Mouse (Mus musculus) midbrain, embryonic 16.5 days (tissue): Measurements from ENCODE around the gene E2f2. TPM values are rescaled to one million over a fixed set of nuclear protein-coding genes. Genes with fewer than 3 reads are reported as not detected.

Experiments
- ATAC-seq: fragments of 200-750 bp; cut with Nextera tagmentation; 2 replicates; pipeline ENCODE4 v1.8.0; 2017; ENCODE audit warnings: moderate TSS enrichment
- H3K27ac ChIP-seq: fragments of 300-500 bp; sonication (generic); 2 replicates; pipeline ENCODE4 v1.5.1; 2014; ENCODE audit warnings: mild to moderate bottlenecking, low read length, mixed read lengths
- H3K27me3 ChIP-seq: fragments of 300-500 bp; sonication (generic); 2 replicates; pipeline ENCODE4 v1.6.1; 2014; ENCODE audit warnings: low read depth, low read length, mixed read lengths; ENCODE audit not compliant: control insufficient read depth, insufficient read depth
- H3K36me3 ChIP-seq: fragments of 300-500 bp; sonication (generic); 2 replicates; pipeline ENCODE4 v1.6.1; 2014; ENCODE audit warnings: mild to moderate bottlenecking, low read length, moderate library complexity, mixed read lengths; ENCODE audit not compliant: control insufficient read depth, insufficient read depth
- H3K4me1 ChIP-seq: fragments of 300-500 bp; sonication (generic); 2 replicates; pipeline ENCODE4 v1.6.1; 2014; ENCODE audit warnings: mild to moderate bottlenecking, low read length, mixed read lengths; ENCODE audit not compliant: control insufficient read depth, insufficient read depth
- H3K4me2 ChIP-seq: fragments of 300-500 bp; sonication (generic); 2 replicates; pipeline ENCODE4 v1.6.1; 2014; ENCODE audit warnings: mild to moderate bottlenecking, low read length, mixed read lengths
- H3K4me3 ChIP-seq: fragments of 300-500 bp; sonication (generic); 2 replicates; pipeline ENCODE4 v1.5.1; 2014; ENCODE audit warnings: low read depth, mild to moderate bottlenecking, low read length, moderate library complexity, mixed read lengths
- H3K9ac ChIP-seq: fragments of 300-500 bp; sonication (generic); 2 replicates; pipeline ENCODE4 v1.6.1; 2014; ENCODE audit warnings: low read depth, low read length, mixed read lengths
- H3K9me3 ChIP-seq: fragments of 300-500 bp; sonication (generic); replicated peaks from 2 replicates; pipeline ENCODE4 v1.6.1; 2014; ENCODE audit warnings: mild to moderate bottlenecking, low read length, mixed read lengths; ENCODE audit not compliant: control insufficient read depth, poor library complexity, severe bottlenecking
- WGBS: fragments of 180-500 bp; shearing (Covaris S2); extraction: QIAGEN DNeasy Blood & Tissue Kit; methylation state at CpG from one replicate; pipeline ENCODE4 v1.1.7; 2014; 5-methylcytosine and 5-hydroxymethylcytosine counted together
- polyA plus RNA-seq: library from polyadenylated mRNA; unstranded; fragments of >200 nt; fragmentation: Nextera tagmentation; extraction: Ambion mirVana; gene quantifications from 2 replicates; pipeline ENCODE4 v1.2.1, GENCODE M21; 2015

The E2f2 gene
- polyA plus RNA-seq, 1 experiment from 2014 or later = 1.6 TPM

GRCm38 (mm10) chr4:136217063-136217462 lies 44.9 kb downstream of the E2f2 start:
- Histone ChIP-seq H3K27me3 (peaks cover 3% of the 10 kb centered on the region; the same call in 1 of the 2 replicates), H3K9me3 (no peaks in the 10 kb centered on the region), H3K4me3 (no peak overlapping the region), H3K9ac (no peak overlapping the region), H3K36me3 (no peaks in the 10 kb centered on the region), H3K27ac (no peak overlapping the region), H3K4me1 (peaks cover 5% of the 10 kb centered on the region; the same call in 1 of the 2 replicates), H3K4me2 (no peak overlapping the region)
- 68% methylated on average over 10 of the region's 10 CpGs for WGBS
- no peak for ATAC-seq

DNA sequence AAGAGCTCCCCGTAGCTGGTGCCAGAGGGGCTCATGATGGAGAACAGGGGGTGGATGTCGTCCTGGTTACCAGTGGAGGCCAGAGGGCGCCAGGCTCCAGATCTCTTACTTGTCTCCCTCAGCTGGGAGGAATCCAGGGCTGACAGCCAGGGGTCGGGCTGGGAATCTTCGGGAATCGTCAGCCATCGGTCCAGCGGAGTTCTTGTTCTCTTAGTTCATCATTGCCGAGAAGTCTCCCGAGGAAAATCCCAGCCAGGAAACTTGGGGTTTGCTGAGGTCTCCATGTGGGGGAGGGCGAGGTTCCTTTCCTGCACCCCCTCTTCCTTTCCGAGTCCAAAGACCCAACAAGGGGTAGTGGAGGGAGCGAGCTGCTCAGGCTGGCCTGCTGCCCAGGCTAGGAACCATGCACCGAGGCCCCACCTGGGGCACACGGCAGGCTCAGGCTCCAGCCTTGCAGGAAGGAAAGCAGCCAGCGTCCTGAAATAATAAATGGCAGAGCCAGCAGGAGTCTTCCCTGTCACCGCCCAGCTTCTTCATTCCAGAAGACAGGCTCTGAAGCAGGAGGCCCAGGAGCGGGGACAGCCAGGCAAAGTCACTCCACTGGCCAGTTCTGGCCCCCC lies 46.5 kb downstream of the E2f2 start:
- Histone ChIP-seq H3K9me3 (no peaks in the 10 kb centered on the region), H3K27me3 (peaks cover 3% of the 10 kb centered on the region; the same call in 1 of the 2 replicates), H3K4me2 (peak overlapping the region; percentile 10; the same call in 1 of the 2 replicates), H3K9ac (peak overlapping the region; percentile 28), H3K4me3 (no peak overlapping the region), H3K4me1 (peaks cover 11% of the 10 kb centered on the region), H3K27ac (peak overlapping the region; percentile 50), H3K36me3 (no peaks in the 10 kb centered on the region)
- peak; percentile 32; the same call in 1 of the 2 replicates for ATAC-seq
- 9% methylated on average over 18 of the region's 18 CpGs for WGBS

- H3K27me3 ChIP-seq = peaks cover 3% of the 10 kb centered on the region; the same call in 1 of the 2 replicates
- no peak overlapping the region for H3K9ac ChIP-seq
- H3K4me3 ChIP-seq = no peak overlapping the region
- whole genome bisulfite sequencing = 14% methylated on average over 16 of the region's 17 CpGs
- H3K4me2 ChIP-seq = no peak overlapping the region
- no peaks in the 10 kb centered on the region for H3K36me3 ChIP-seq
- no peak overlapping the region for H3K27ac ChIP-seq
- H3K4me1 ChIP-seq = peaks cover 17% of the 10 kb centered on the region
- no peak for ATAC-seq
- no peaks in the 10 kb centered on the region for H3K9me3 ChIP-seq
Measured at GRCm38 (mm10) chr4:136220133-136220775, 48.1 kb downstream of the E2f2 start.

GRCm38 (mm10) chr4:136223549-136224239 lies 51.5 kb downstream of the E2f2 start:
- peaks cover 12% of the 10 kb centered on the region for H3K4me1 ChIP-seq
- H3K9ac ChIP-seq = 0 out of 2 replicates have a peak overlapping the region, but pooled peaks have one; percentile 25

DNA sequence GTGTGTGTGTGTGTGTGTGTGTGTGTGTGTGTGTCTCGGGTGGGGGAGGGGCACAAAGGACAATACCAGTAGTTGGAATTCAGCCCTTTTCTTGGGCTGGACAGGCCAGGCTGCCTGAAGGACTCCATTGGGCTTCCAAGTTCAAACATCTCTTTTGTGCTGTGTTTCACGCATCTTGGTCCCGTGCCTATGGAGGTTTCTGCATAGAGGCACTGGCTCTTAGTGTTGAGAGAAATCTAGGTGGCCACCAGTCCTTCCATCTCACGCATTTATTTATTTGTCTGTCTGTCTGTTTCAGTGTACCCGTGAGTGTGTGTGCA lies 52.0 kb downstream of the E2f2 start:
- Histone ChIP-seq H3K9ac (0 out of 2 replicates have a peak overlapping the region, but pooled peaks have one; percentile 25), H3K4me3 (no peak overlapping the region), H3K27ac (peak overlapping the region; percentile 75), H3K27me3 (peaks cover 3% of the 10 kb centered on the region; the same call in 1 of the 2 replicates), H3K4me2 (no peak overlapping the region), H3K9me3 (no peaks in the 10 kb centered on the region), H3K4me1 (peaks cover 12% of the 10 kb centered on the region), H3K36me3 (no peaks in the 10 kb centered on the region)
- 47% methylated on average over 4 of the region's 5 CpGs for WGBS
- ATAC-seq = no peak; the same call in 1 of the 2 replicates

More at GRCm38 (mm10) chr4:136223549-136224239, 51.5 kb downstream of the E2f2 start:
- H3K4me2 ChIP-seq = peak overlapping the region; percentile 12; the same call in 1 of the 2 replicates
- no peaks in the 10 kb centered on the region for H3K9me3 ChIP-seq
- 47% methylated on average over 13 of the region's 13 CpGs for WGBS
- H3K4me3 ChIP-seq = no peak overlapping the region
- H3K36me3 ChIP-seq = no peaks in the 10 kb centered on the region
- H3K27me3 ChIP-seq = peaks cover 3% of the 10 kb centered on the region; the same call in 1 of the 2 replicates
- peak; percentile 75 for ATAC-seq
- peak overlapping the region; percentile 75 for H3K27ac ChIP-seq

DNA sequence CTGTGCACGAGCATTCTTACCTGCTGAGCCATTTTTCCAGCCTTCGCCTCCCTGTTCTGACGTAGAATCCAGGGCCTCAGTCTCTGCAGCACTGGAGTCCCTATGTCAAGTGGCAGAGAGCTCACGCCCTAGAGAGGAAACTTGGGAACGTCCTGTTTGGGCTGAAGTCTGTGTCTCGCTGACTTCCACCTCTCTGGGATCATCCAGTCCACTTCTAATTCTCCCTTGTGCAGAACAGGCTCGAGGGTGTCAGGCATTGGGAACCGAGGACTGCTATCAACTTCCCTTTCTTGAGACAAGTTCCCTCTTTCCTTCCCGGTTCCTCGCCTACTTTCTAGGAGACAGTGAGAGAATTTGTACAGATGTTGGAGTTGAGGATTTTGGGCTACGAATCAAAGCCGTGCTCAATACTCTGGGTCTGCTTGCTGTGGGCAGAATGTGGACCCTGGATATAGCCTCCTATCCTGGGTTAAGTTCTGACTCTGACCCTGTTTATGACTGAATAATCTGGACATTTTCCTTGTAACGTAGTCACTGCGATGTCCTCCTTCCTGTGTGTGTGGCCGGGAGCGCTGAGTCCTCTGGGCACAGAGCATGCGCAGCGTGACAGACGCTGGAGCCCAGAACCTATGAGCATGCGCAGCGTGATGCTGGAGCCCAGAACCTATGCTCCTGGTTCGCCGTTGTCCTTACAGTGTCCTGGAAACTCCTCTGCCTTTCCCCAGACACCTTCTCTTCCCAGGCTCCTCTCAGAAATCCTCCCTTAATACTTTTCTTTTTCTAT lies 52.7 kb downstream of the E2f2 start:
- Histone ChIP-seq H3K4me2 (no peak overlapping the region), H3K27me3 (no peaks in the 10 kb centered on the region), H3K9me3 (no peaks in the 10 kb centered on the region), H3K4me3 (no peak overlapping the region), H3K4me1 (peaks cover 12% of the 10 kb centered on the region), H3K9ac (no peak overlapping the region), H3K36me3 (no peaks in the 10 kb centered on the region), H3K27ac (peak overlapping the region; percentile 75; the same call in 1 of the 2 replicates)
- 80% methylated on average over 23 of the region's 23 CpGs for WGBS
- no peak for ATAC-seq

DNA sequence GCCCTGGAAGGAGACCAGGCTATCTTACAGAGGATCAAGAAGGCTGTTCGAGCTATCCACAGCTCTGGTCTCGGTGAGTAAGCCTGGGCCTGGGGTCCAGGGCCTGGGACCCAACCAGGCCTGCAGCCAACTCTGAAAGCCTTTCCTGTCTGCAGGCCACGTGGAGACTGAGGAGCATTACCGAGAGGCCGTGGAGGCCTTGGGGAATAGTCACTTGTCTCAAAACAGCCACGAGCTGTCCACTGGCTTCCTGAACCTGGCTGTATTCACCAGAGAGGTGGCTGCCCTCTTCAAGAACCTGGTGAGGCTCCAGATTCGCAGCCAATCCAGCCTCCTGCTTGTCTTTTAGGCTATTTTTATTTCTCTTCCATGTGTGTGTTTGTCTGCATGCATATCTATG lies 55.2 kb downstream of the E2f2 start:
- no peak overlapping the region for H3K27ac ChIP-seq
- no peak overlapping the region for H3K4me2 ChIP-seq
- H3K4me3 ChIP-seq = no peak overlapping the region
- no peaks in the 10 kb centered on the region for H3K27me3 ChIP-seq
- WGBS = 85% methylated on average over 7 of the region's 7 CpGs
- ATAC-seq = no peak
- peaks cover 12% of the 10 kb centered on the region for H3K4me1 ChIP-seq
- H3K9me3 ChIP-seq = no peaks in the 10 kb centered on the region
- H3K9ac ChIP-seq = no peak overlapping the region
- H3K36me3 ChIP-seq = no peaks in the 10 kb centered on the region

DNA sequence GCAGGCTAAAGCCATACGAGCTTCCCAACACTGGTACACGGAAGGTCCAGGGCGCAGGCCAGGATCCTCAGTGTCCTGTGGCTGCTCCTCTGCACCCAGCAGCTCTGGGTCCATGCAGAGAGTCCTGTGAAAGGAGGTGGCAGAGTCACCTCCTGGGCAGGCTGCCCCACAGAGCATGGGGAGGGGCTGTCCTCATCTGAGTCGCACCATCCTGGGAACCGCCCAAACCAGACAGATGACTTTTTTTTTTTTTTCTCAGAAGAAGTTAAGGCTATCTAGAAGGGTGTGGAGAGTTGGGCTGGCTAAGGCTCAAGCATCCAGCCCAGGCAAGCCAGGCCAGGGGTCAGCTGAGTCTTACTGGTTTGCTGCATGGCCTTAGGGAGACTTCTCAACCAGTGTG lies 56.4 kb downstream of the E2f2 start:
- Histone ChIP-seq H3K27ac (no peak overlapping the region), H3K9me3 (no peaks in the 10 kb centered on the region), H3K4me3 (no peak overlapping the region), H3K4me1 (peaks cover 7% of the 10 kb centered on the region), H3K36me3 (no peaks in the 10 kb centered on the region), H3K4me2 (no peak overlapping the region), H3K9ac (no peak overlapping the region), H3K27me3 (no peaks in the 10 kb centered on the region)
- WGBS = 79% methylated on average over 5 of the region's 5 CpGs
- no peak for ATAC-seq
